Mouse (Mus musculus) frontal cortex, postnatal 25 days (tissue): Measurements from ENCODE around the gene Cdkn1c.

ENCODE experiments used
- DNase-seq, 2 experiments: peaks; one replicate each; pipeline ENCODE4 v3.0.0; 2022; ENCODE audit warnings: low spot score in 2 of 2

Gene Cdkn1c

GRCm38 (mm10) chr7:143437231-143437893, 23.5 kb downstream of the Cdkn1c start:
- DNase-seq = no peak

DNA sequence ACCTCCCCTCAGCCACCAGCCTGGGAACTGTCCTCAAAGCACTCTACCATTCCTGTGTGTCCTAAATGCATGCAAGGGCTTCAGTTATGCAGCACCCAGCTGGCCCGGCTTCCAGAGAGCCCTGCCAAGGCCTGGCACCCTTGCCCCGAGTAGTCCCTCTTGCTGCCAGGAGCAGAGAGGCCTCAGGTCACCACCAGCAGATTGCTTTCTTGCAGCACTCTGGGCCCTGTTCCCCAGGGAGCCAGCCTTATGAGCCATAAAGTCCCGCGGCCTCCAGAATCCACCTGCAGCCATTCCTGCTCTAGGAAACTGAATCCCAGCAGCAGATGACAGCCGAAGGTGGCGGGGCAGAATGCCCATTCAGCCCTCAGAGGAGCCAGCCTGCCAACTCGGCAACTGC, 27.5 kb downstream of the Cdkn1c start:
- no peak for DNase-seq

DNA sequence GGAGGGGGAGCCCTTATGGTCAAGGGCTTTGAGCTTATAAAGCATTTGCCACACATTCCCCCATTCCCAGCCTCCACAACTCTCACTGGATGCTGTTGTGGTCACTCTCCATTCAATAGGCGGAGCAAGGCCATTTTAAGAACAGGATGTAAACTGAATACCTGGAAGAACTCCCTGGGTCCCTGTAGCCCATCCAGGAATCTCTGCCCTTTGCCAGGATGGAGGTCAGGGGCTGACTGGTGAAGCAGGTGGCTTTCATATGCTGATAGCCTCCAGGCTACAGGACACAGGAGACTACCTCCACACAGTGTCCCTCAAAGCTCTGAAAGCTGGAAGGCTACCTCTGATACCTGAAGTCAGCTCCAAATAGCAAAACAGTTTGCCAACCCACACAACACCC, 28.2 kb downstream of the Cdkn1c start:
- DNase-seq = no peak

- no peak for DNase-seq
Measured at GRCm38 (mm10) chr7:143428814-143429499, 31.9 kb downstream of the Cdkn1c start.

GRCm38 (mm10) chr7:143428142-143428813, 32.6 kb downstream of the Cdkn1c start:
- DNase-seq = no peak

GRCm38 (mm10) chr7:143419585-143420160, 41.2 kb downstream of the Cdkn1c start:
- no peak for DNase-seq

DNA sequence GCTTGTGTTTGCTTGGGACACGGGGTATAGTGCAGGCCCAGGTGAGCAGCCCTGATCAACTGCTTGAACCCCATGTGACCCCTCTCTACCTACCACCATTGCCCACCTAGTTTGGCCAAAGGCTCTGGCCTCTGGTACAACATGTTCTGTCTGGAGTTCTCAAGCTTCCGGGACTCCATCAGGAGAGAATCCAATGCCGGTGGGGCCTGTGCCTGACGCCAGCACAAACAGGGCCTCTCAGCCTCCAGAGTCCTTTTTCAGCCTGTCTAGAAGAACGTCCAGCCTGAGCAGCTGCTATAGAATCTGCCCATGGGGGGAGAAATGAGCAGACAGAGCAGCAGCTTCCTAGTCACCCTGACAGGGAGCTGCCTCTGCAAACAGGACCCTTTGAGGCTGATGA, 43.0 kb downstream of the Cdkn1c start:
- DNase-seq = no peak

- no peak for DNase-seq
Measured at GRCm38 (mm10) chr7:143416406-143416805, 44.4 kb downstream of the Cdkn1c start.

GRCm38 (mm10) chr7:143415070-143415469, 45.8 kb downstream of the Cdkn1c start:
- no peak for DNase-seq

DNA sequence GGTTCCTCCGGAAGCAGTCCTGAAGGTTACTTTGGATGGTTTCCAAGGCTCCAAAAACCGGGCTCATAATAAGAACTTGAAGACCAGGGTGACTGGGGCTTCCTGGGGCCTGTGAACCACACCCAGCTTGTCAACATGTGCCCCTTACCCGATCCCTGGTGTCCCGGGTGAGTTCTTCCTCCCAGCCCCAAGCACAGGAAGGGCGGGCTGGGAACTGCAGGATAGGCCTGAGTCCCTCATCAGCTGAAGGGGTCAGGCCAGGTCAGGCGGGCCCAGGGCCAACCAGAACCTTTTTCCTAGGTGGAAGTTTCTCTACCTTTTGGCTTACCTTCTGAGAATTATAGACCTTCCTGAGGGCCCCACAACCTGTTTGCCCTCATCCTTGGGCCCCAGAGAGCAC, 48.2 kb downstream of the Cdkn1c start:
- DNase-seq = no peak

DNA sequence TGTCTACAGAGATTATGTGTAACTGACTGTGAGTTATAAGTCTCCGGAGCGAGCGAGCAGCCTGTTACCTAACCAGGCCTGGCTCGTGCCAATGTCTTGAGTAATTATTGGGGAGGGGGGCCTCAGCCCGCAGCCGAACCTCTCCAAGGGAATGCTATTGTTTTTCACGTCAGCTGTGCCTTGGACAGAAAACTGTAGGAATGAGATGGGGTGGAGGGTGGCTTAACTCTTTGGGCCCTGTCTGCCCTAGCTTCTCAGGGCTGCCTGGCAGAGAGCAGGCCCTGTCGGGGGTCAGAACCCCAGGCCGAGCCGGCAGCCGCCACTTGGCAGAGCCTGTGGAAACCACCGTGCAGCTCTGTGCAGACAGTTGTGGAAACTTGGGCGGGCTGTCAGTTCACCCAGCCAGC, 52.2 kb downstream of the Cdkn1c start:
- DNase-seq = no peak
